Mouse (Mus musculus) lung, postnatal 0 days (tissue): Measurements from ENCODE around the gene Alox5.

Experiments used
- CTCF ChIP-seq: IDR thresholded peaks from 2 replicates; pipeline ENCODE4 v1.5.1; 2016; ENCODE audit warnings: antibody characterized with exemption, mild to moderate bottlenecking
- EP300 ChIP-seq: IDR thresholded peaks from 2 replicates; pipeline ENCODE4 v1.6.1; 2016; ENCODE audit warnings: antibody characterized with exemption, mild to moderate bottlenecking, control low read depth

DNA sequence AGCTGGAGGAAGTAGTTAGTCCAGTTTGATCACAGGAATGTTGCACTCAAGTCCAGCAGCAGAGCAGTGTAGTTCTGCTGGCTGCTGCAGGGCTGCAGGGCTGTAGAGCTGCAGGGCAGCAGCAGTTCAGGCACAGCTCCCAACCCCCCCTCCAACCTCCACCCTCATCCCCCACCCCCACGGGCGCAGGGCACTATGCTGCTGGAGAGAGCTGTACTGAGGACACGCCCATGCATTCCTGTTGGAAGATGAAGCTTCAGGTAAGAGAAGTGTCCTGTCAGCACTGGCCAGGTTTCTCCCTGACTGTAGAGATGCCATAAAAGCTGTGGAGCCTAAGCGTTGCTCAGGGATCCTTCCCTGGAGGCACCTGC is 74.9 kb downstream of the Alox5 start:
- TF ChIP-seq CTCF (no peak), EP300 (peak; percentile 3; the same call in 1 of the 2 replicates)
